Mouse (Mus musculus) ES-E14 (cell line): ENCODE measurements at regions not wholly inside any gene's neighbourhood (a gene's known extent, or its start where the extent isn't known, plus 50 kb on each side); places are given as distances from the start of the nearest gene placed in this dataset.

ENCODE experiments used
- CHD2 ChIP-seq: IDR thresholded peaks from 2 replicates; pipeline ENCODE4 v1.6.1; 2014; ENCODE audit warnings: mild to moderate bottlenecking, low read depth, low read length, inconsistent platforms
- HCFC1 ChIP-seq: IDR thresholded peaks from 2 replicates; pipeline ENCODE4 v1.6.1; 2012; ENCODE audit warnings: low read length, inconsistent platforms, borderline replicate concordance; ENCODE audit not compliant: insufficient read depth
- MAFK ChIP-seq: IDR thresholded peaks from 2 replicates; pipeline ENCODE4 v1.6.1; 2014; ENCODE audit warnings: mild to moderate bottlenecking, low read depth, low read length, inconsistent platforms; ENCODE audit not compliant: insufficient read depth
- ZC3H11A ChIP-seq: IDR thresholded peaks from 2 replicates; pipeline ENCODE4 v1.6.1; 2012; ENCODE audit warnings: low read depth, mild to moderate bottlenecking, inconsistent platforms, low read length, borderline replicate concordance
- ZNF384 ChIP-seq: IDR thresholded peaks from 2 replicates; pipeline ENCODE4 v1.6.1; 2012; ENCODE audit warnings: low read depth, low read length, inconsistent platforms

GRCm38 (mm10) chr14:108209246-108209645 lies 704.7 kb downstream of the Slitrk1 start:
- no peak for TF ChIP-seq ZNF384
- no peak for TF ChIP-seq CHD2
- no peak for TF ChIP-seq ZC3H11A
- TF ChIP-seq HCFC1: no peak
- no peak for TF ChIP-seq MAFK
